Mouse (Mus musculus) bone marrow, adult 2 months (tissue): ENCODE results near the gene Dpy19l1.

Experiments
- CTCF ChIP-seq: fragments of 200-500 bp; IDR thresholded peaks from 2 replicates; pipeline ENCODE4 v1.5.1; 2011; ENCODE audit warnings: low read length, control low read depth; ENCODE audit not compliant: control insufficient read depth, insufficient read depth
- POLR2A ChIP-seq: fragments of 200-500 bp; IDR thresholded peaks from 2 replicates; pipeline ENCODE4 v1.6.1; 2011; ENCODE audit warnings: low read depth, mild to moderate bottlenecking, control low read depth, low read length, borderline replicate concordance; ENCODE audit not compliant: control insufficient read depth

GRCm38 (mm10) chr9:24501618-24502017 lies 1.3 kb downstream of the Dpy19l1 start:
- TF ChIP-seq CTCF (no peak), POLR2A (no peak)
